Mouse (Mus musculus): Measurements from ENCODE around the gene Mkks. TPM values are rescaled to one million over a fixed set of nuclear protein-coding genes. Genes with fewer than 3 reads are reported as not detected.

The Mkks gene
- polyA plus RNA-seq, 1 experiment = 21.5 TPM

DNA sequence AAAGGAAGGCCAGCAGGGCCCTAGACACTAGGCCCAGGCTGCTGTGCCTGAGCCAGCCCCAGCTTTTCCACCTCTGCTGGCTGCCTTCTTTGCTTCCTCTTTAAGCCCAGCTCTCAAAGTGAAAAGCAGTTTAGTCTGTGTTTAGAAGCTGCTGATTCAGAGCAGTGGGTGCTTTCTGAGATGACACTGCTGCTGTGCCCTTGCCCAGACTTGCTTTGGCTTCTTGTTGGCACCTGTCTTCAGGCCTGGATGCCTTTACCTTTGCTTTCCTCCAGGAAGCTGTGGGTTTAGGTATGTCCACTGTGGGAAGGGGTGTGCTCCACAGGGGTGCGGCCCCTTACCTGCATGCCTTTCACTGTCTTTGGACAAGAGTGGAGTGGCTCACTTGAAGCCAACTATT, 28.2 kb upstream of the Mkks start:
- TF ChIP-seq POLR2A (IDR thresholded peaks at IDR 0.05; ENCODE audit: insufficient read depth, low read length) = no peak
- TF ChIP-seq EP300 (IDR thresholded peaks at IDR 0.05; ENCODE audit: insufficient read depth, low read depth, low read length) = no peak
- TF ChIP-seq CTCF (IDR thresholded peaks at IDR 0.05; ENCODE audit: low read depth, low read length) = no peak
- Histone ChIP-seq H3K36me3 (ENCODE audit: control insufficient read depth, insufficient read depth, low read length, poor library complexity, severe bottlenecking) (no peaks in the 10 kb centered on the region), H3K27ac (ENCODE audit: insufficient read depth, low read length) (no peak overlapping the region), H3K27me3 (ENCODE audit: control insufficient read depth, insufficient read depth, low read length, poor library complexity, severe bottlenecking) (no peaks in the 10 kb centered on the region), H3K4me1 (ENCODE audit: control insufficient read depth, insufficient read depth, low read length) (no peaks in the 10 kb centered on the region), H3K9me3 (replicated peaks; ENCODE audit: control insufficient read depth, insufficient read depth, low read length, poor library complexity, severe bottlenecking) (no peaks in the 10 kb centered on the region), H3K9ac (ENCODE audit: low read depth, poor library complexity, severe bottlenecking) (no peak overlapping the region), H3K4me3 (ENCODE audit: low read depth, low read length) (no peak overlapping the region)

DNA sequence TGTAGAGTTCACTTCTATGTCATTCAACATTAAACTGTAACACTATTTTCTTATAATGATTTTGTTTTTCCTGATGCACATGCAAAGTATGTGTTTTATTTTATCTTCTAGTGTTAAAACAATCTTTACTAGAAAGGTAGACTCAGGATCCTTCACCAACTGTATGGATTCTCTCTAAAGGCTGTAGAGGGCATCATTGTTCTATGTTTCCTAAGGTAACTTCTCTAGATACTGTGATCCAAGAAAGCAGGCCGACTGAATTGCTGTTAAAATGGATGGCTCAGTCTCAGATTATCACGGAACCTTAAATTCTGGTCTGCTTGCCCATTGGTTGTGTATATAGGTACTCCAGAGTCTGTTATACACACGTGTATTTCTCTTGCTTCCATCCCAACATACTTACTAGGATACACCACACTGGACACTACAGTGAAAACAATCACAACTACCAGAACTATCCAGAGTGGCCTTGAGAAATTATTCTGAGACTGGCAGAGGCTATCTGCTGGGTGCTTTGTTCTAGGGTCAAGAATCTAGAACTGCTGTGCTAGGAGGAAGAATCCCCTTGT, 23.2 kb upstream of the Mkks start:
- Histone ChIP-seq H3K27ac (ENCODE audit: insufficient read depth, low read length) (no peak overlapping the region), H3K9ac (ENCODE audit: low read depth, poor library complexity, severe bottlenecking) (no peak overlapping the region)

DNA sequence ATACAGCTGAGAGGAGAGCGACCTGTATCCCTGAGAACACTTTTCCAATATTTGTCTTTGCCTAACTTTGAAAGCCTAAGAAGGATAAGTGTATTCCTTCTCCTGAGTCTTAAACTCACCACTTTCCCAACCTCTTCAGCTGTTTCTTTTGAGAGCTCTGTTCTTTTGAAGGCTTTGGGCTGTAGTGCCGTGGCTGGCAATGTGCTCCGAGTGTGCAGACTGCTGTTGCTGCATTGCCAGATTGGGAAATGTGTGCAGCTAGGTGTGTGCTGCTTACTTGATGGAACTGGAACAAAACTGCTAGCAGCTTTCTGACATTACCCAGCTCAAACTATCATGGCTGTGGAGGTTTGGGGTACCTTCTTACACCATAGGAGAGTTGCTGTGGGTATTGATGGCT, 21.8 kb upstream of the Mkks start:
- H3K4me1 ChIP-seq (ENCODE audit: control insufficient read depth, insufficient read depth, low read length) = no peaks in the 10 kb centered on the region
- H3K27ac ChIP-seq (ENCODE audit: insufficient read depth, low read length) = no peak overlapping the region
- no peaks in the 10 kb centered on the region for H3K36me3 ChIP-seq (ENCODE audit: control insufficient read depth, insufficient read depth, low read length, poor library complexity, severe bottlenecking)
- no peaks in the 10 kb centered on the region for H3K9me3 ChIP-seq (replicated peaks; ENCODE audit: control insufficient read depth, insufficient read depth, low read length, poor library complexity, severe bottlenecking)
- H3K9ac ChIP-seq (ENCODE audit: low read depth, poor library complexity, severe bottlenecking) = no peak overlapping the region
- H3K4me3 ChIP-seq (ENCODE audit: low read depth, low read length) = no peak overlapping the region
- H3K27me3 ChIP-seq (ENCODE audit: control insufficient read depth, insufficient read depth, low read length, poor library complexity, severe bottlenecking) = no peaks in the 10 kb centered on the region
- TF ChIP-seq POLR2A (IDR thresholded peaks at IDR 0.05; ENCODE audit: insufficient read depth, low read length) (no peak), CTCF (IDR thresholded peaks at IDR 0.05; ENCODE audit: low read depth, low read length) (no peak)

More for the DNA sequence above, 23.2 kb upstream of the Mkks start:
- Histone ChIP-seq H3K36me3 (ENCODE audit: control insufficient read depth, insufficient read depth, low read length, poor library complexity, severe bottlenecking) (no peaks in the 10 kb centered on the region), H3K27me3 (ENCODE audit: control insufficient read depth, insufficient read depth, low read length, poor library complexity, severe bottlenecking) (no peaks in the 10 kb centered on the region), H3K9me3 (replicated peaks; ENCODE audit: control insufficient read depth, insufficient read depth, low read length, poor library complexity, severe bottlenecking) (no peaks in the 10 kb centered on the region), H3K4me1 (ENCODE audit: control insufficient read depth, insufficient read depth, low read length) (no peaks in the 10 kb centered on the region), H3K4me3 (ENCODE audit: low read depth, low read length) (no peak overlapping the region)
- TF ChIP-seq CTCF (IDR thresholded peaks at IDR 0.05; ENCODE audit: low read depth, low read length) (no peak), EP300 (IDR thresholded peaks at IDR 0.05; ENCODE audit: insufficient read depth, low read depth, low read length) (no peak), POLR2A (IDR thresholded peaks at IDR 0.05; ENCODE audit: insufficient read depth, low read length) (no peak)

DNA sequence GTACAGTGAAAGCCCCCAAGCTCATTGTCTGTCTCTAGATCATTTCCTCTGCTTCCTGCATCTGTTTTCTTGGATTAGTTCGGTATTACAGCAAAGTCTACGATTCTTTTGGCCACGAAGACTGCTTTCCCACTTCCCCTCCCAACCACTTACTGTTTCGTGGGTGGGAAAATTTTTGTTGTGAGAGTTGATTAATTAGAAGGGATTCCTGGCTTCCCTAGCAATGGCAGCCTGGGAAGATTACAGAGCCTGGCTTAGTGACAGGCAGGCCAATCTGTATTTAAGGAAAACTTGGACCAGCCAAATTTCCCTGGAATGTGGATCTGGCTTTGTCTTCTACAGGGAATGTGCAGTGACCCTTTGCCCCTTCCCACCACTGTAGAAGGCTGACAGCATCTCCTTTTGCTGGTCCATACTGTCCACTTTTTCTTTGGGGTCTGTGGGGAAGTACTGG, 20.8 kb upstream of the Mkks start:
- no peak for TF ChIP-seq CTCF (IDR thresholded peaks at IDR 0.05; ENCODE audit: low read depth, low read length)
- no peak overlapping the region for H3K4me3 ChIP-seq (ENCODE audit: low read depth, low read length)
- no peaks in the 10 kb centered on the region for H3K4me1 ChIP-seq (ENCODE audit: control insufficient read depth, insufficient read depth, low read length)
- no peak overlapping the region for H3K9ac ChIP-seq (ENCODE audit: low read depth, poor library complexity, severe bottlenecking)
- H3K27ac ChIP-seq (ENCODE audit: insufficient read depth, low read length) = no peak overlapping the region
- no peaks in the 10 kb centered on the region for H3K36me3 ChIP-seq (ENCODE audit: control insufficient read depth, insufficient read depth, low read length, poor library complexity, severe bottlenecking)
- no peaks in the 10 kb centered on the region for H3K27me3 ChIP-seq (ENCODE audit: control insufficient read depth, insufficient read depth, low read length, poor library complexity, severe bottlenecking)
- H3K9me3 ChIP-seq (replicated peaks; ENCODE audit: control insufficient read depth, insufficient read depth, low read length, poor library complexity, severe bottlenecking) = no peaks in the 10 kb centered on the region

DNA sequence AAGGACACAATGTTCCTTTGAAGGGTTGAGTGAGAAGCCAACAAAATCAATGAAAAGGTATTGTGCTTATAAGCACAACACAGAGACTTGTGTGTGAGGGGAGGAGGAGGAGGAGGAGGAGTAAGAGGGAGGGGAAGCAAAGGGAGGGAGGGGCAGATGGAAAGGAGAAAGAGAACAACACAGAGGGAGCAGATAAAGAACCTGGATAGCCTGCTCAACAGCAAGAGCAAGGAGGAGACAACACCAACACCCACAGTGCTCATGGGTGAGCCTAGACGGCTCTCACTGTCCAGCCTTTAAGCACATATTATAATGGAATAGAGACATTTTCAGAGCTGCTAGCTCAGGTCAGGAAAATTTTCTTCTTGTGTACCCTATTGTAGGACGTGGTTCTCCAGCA, 18.1 kb upstream of the Mkks start:
- H3K27me3 ChIP-seq (ENCODE audit: control insufficient read depth, insufficient read depth, low read length, poor library complexity, severe bottlenecking) = no peaks in the 10 kb centered on the region
- H3K9ac ChIP-seq (ENCODE audit: low read depth, poor library complexity, severe bottlenecking) = no peak overlapping the region
- H3K36me3 ChIP-seq (ENCODE audit: control insufficient read depth, insufficient read depth, low read length, poor library complexity, severe bottlenecking) = no peaks in the 10 kb centered on the region
- TF ChIP-seq EP300 (IDR thresholded peaks at IDR 0.05; ENCODE audit: insufficient read depth, low read depth, low read length) (no peak), POLR2A (IDR thresholded peaks at IDR 0.05; ENCODE audit: insufficient read depth, low read length) (no peak), CTCF (IDR thresholded peaks at IDR 0.05; ENCODE audit: low read depth, low read length) (no peak)
- H3K27ac ChIP-seq (ENCODE audit: insufficient read depth, low read length) = no peak overlapping the region
- H3K4me1 ChIP-seq (ENCODE audit: control insufficient read depth, insufficient read depth, low read length) = no peaks in the 10 kb centered on the region
- H3K4me3 ChIP-seq (ENCODE audit: low read depth, low read length) = no peak overlapping the region
- no peaks in the 10 kb centered on the region for H3K9me3 ChIP-seq (replicated peaks; ENCODE audit: control insufficient read depth, insufficient read depth, low read length, poor library complexity, severe bottlenecking)

DNA sequence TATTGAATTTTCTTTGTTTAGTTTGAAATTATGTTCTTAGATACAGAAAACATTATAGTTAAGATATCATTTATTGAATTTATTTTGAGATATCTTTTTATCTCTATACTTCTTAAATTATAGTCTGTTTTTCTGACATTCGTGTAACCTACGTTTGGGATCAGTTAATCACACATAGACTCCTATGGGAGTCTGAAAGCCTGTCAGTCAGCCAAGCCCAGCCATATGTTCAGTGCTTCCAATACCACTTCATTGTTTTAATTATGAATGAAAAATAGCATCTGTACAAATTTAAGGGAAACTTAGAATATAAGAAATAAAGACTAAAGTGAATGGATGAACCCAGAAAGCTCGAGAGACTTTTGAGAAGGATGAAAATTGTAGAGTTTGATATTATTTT, 17.4 kb upstream of the Mkks start:
- no peaks in the 10 kb centered on the region for H3K4me1 ChIP-seq (ENCODE audit: control insufficient read depth, insufficient read depth, low read length)
- H3K27me3 ChIP-seq (ENCODE audit: control insufficient read depth, insufficient read depth, low read length, poor library complexity, severe bottlenecking) = no peaks in the 10 kb centered on the region
- no peak for TF ChIP-seq CTCF (IDR thresholded peaks at IDR 0.05; ENCODE audit: low read depth, low read length)
- TF ChIP-seq POLR2A (IDR thresholded peaks at IDR 0.05; ENCODE audit: insufficient read depth, low read length) = no peak
- TF ChIP-seq EP300 (IDR thresholded peaks at IDR 0.05; ENCODE audit: insufficient read depth, low read depth, low read length) = no peak
- H3K9ac ChIP-seq (ENCODE audit: low read depth, poor library complexity, severe bottlenecking) = no peak overlapping the region
- no peaks in the 10 kb centered on the region for H3K9me3 ChIP-seq (replicated peaks; ENCODE audit: control insufficient read depth, insufficient read depth, low read length, poor library complexity, severe bottlenecking)
- no peak overlapping the region for H3K4me3 ChIP-seq (ENCODE audit: low read depth, low read length)
- H3K36me3 ChIP-seq (ENCODE audit: control insufficient read depth, insufficient read depth, low read length, poor library complexity, severe bottlenecking) = no peaks in the 10 kb centered on the region
- no peak overlapping the region for H3K27ac ChIP-seq (ENCODE audit: insufficient read depth, low read length)
